Mouse (Mus musculus) lung, embryonic 16.5 days (tissue): ENCODE results near the gene Cacnb2. TPM values are rescaled to one million over a fixed set of nuclear protein-coding genes. Genes with fewer than 3 reads are reported as not detected.

ENCODE experiments used
- ATAC-seq: fragments of 200-750 bp; cut with Nextera tagmentation; 2 replicates; pipeline ENCODE4 v1.8.0; 2017; ENCODE audit warnings: low read depth, mild to moderate bottlenecking, moderate library complexity
- H3K27ac ChIP-seq: fragments of 300-500 bp; sonication (generic); 2 replicates; pipeline ENCODE4 v1.5.1; 2014; ENCODE audit warnings: mild to moderate bottlenecking, control low read depth, low read length
- H3K27me3 ChIP-seq: fragments of 300-500 bp; sonication (generic); 2 replicates; pipeline ENCODE4 v1.6.1; 2014; ENCODE audit warnings: low read depth, low read length, mixed read lengths; ENCODE audit not compliant: control insufficient read depth, insufficient read depth
- H3K36me3 ChIP-seq: fragments of 300-500 bp; sonication (generic); 2 replicates; pipeline ENCODE4 v1.6.1; 2014; ENCODE audit warnings: low read length; ENCODE audit not compliant: control insufficient read depth, insufficient read depth
- H3K4me1 ChIP-seq: fragments of 300-500 bp; sonication (generic); replicated peaks from 2 replicates; pipeline ENCODE4 v1.6.1; 2014; ENCODE audit warnings: low read length, mixed read lengths; ENCODE audit not compliant: control insufficient read depth, insufficient read depth
- H3K4me2 ChIP-seq: fragments of 300-500 bp; sonication (generic); 2 replicates; pipeline ENCODE4 v1.6.1; 2014; ENCODE audit warnings: low read depth, low read length, control low read depth
- H3K4me3 ChIP-seq: fragments of 300-500 bp; sonication (generic); 2 replicates; pipeline ENCODE4 v1.5.1; 2014; ENCODE audit warnings: mild to moderate bottlenecking, low read length, control low read depth
- H3K9ac ChIP-seq: fragments of 300-500 bp; sonication (generic); 2 replicates; pipeline ENCODE4 v1.6.1; 2014; ENCODE audit warnings: low read length, control low read depth
- H3K9me3 ChIP-seq: fragments of 300-500 bp; sonication (generic); 2 replicates; pipeline ENCODE4 v1.6.1; 2016; ENCODE audit warnings: low read length; ENCODE audit not compliant: control insufficient read depth
- WGBS: fragments of 180-500 bp; shearing (Covaris S2); extraction: QIAGEN DNeasy Blood & Tissue Kit; methylation state at CpG from one replicate; pipeline ENCODE4 v1.1.7; 2014; 5-methylcytosine and 5-hydroxymethylcytosine counted together
- polyA plus RNA-seq: library from polyadenylated mRNA; unstranded; fragments of >200 nt; fragmentation: Nextera tagmentation; extraction: Ambion mirVana; gene quantifications from 2 replicates; pipeline ENCODE4 v1.2.1, GENCODE M21; 2015

The Cacnb2 gene
- polyA plus RNA-seq: 8.0 and 9.2 TPM in 2 replicates

GRCm38 (mm10) chr2:14602788-14603187, at the start of gene Cacnb2:
Cacnb2 (plus strand) TSS chr2:14603088.
- WGBS: 25% methylated on average over 3 of the region's 3 CpGs
- ATAC-seq: no peak
- peak within 1 kb of the TSS; percentile 93 for H3K27ac ChIP-seq

DNA sequence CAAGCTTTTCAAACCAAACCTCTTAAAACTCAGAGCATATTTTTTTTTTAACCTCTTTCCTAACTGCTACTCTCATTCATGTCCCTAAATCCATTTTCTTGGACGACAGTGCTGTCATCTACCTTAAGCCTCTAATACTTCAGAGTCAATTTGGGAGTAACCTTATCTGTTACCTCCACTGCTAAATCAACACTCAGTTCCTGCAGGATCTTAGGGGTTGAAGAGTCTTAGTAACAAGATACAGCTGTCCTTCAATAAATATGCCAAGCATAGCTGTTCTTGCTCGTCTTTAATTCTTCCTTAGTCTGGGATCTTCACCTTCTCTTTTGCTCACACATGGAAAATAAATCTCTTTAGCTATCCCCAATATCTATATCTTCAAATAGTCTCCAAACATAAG, 34.9 kb upstream of the Cacnb2 start:
- WGBS: 15% methylated on average over 2 of the region's 2 CpGs
- H3K4me2 ChIP-seq: no peak overlapping the region
- H3K4me1 ChIP-seq: no peaks in the 10 kb centered on the region
- no peak overlapping the region for H3K27ac ChIP-seq
- H3K9me3 ChIP-seq: no peaks in the 10 kb centered on the region
- no peak overlapping the region for H3K9ac ChIP-seq
- no peaks in the 10 kb centered on the region for H3K27me3 ChIP-seq
- no peak for ATAC-seq
- no peaks in the 10 kb centered on the region for H3K36me3 ChIP-seq
- H3K4me3 ChIP-seq: no peak overlapping the region

More at GRCm38 (mm10) chr2:14602788-14603187, at the start of gene Cacnb2:
- peak within 1 kb of the TSS; percentile 87 for H3K4me2 ChIP-seq
- H3K36me3 ChIP-seq: no peaks in the 10 kb centered on the region
- H3K4me1 ChIP-seq: no peaks in the 10 kb centered on the region; the same call in none of the 2 replicates
- peak within 1 kb of the TSS; percentile 88 for H3K9ac ChIP-seq
- H3K9me3 ChIP-seq: no peaks in the 10 kb centered on the region
- H3K4me3 ChIP-seq: peak within 1 kb of the TSS; percentile 80
- no peaks in the 10 kb centered on the region for H3K27me3 ChIP-seq

GRCm38 (mm10) chr2:14571300-14571699, 31.6 kb upstream of the Cacnb2 start:
- Histone ChIP-seq H3K4me3 (no peak overlapping the region), H3K9me3 (no peaks in the 10 kb centered on the region), H3K4me1 (no peaks in the 10 kb centered on the region), H3K36me3 (no peaks in the 10 kb centered on the region), H3K9ac (no peak overlapping the region), H3K27me3 (no peaks in the 10 kb centered on the region), H3K27ac (no peak overlapping the region), H3K4me2 (no peak overlapping the region)
- ATAC-seq: no peak

GRCm38 (mm10) chr2:14589541-14589940, 13.3 kb upstream of the Cacnb2 start:
- Histone ChIP-seq H3K9ac (no peak overlapping the region), H3K9me3 (no peaks in the 10 kb centered on the region), H3K4me1 (no peaks in the 10 kb centered on the region), H3K36me3 (no peaks in the 10 kb centered on the region), H3K27me3 (no peaks in the 10 kb centered on the region), H3K4me3 (no peak overlapping the region), H3K4me2 (no peak overlapping the region), H3K27ac (no peak overlapping the region)
- no peak for ATAC-seq
- WGBS: 57% methylated on average over 4 of the region's 4 CpGs

DNA sequence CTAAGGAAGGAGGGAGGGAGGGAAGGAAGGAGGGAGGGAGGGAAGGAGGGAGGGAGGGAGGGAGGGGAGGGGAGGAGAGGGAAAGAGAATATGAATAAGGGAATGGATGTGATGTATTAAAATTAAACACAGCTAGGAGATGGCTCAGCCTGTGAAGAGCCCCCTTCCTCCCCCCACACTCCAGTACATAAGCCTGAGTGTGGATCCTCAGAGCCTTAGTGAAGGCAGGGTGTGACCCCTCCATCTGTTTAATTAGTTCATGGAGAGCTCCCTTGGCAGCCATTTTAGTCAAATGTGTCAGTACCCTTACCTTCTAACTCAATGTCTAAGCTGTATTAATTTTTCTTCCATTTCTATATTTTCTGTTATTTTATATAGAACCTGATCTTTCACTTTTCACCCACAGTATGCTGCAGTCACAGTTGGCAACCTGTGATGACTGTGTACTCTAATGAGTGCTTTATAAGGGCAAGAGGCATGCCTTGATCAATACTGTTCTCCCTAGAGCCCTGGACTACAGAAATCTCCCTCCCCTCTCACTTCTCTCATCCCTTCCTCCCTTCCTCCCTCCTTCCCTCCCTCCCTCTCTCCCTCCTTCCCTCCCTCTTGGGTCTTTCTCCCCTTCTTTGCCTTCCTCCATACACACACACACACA, 4.9 kb upstream of the Cacnb2 start:
- Histone ChIP-seq H3K4me3 (no peak overlapping the region), H3K4me1 (no peaks in the 10 kb centered on the region; the same call in 1 of the 2 replicates), H3K4me2 (no peak overlapping the region), H3K27ac (no peak overlapping the region), H3K36me3 (no peaks in the 10 kb centered on the region), H3K9ac (no peak overlapping the region), H3K27me3 (no peaks in the 10 kb centered on the region), H3K9me3 (no peaks in the 10 kb centered on the region)
- no peak for ATAC-seq

GRCm38 (mm10) chr2:14603784-14604781, 1.2 kb downstream of the Cacnb2 start:
- Histone ChIP-seq H3K9ac (peak overlapping the region; percentile 88), H3K27me3 (no peaks in the 10 kb centered on the region), H3K27ac (peak overlapping the region; percentile 93), H3K4me3 (peak overlapping the region; percentile 80), H3K36me3 (no peaks in the 10 kb centered on the region), H3K9me3 (no peaks in the 10 kb centered on the region), H3K4me1 (peaks cover 2% of the 10 kb centered on the region), H3K4me2 (peak overlapping the region; percentile 87)
- peak; percentile 94 for ATAC-seq
- under 1% methylated on average over 83 of the region's 83 CpGs for WGBS

- peak overlapping the region; percentile 93 for H3K27ac ChIP-seq
- H3K4me2 ChIP-seq: peak overlapping the region; percentile 87
- peak overlapping the region; percentile 88 for H3K9ac ChIP-seq
- H3K36me3 ChIP-seq: no peaks in the 10 kb centered on the region
- H3K4me3 ChIP-seq: peak overlapping the region; percentile 80
- H3K27me3 ChIP-seq: no peaks in the 10 kb centered on the region
- H3K9me3 ChIP-seq: no peaks in the 10 kb centered on the region
- 0% methylated on average over 22 of the region's 22 CpGs for WGBS
- peak; percentile 49 for ATAC-seq
- H3K4me1 ChIP-seq: peaks cover 2% of the 10 kb centered on the region
These were observed 1.9 kb downstream of the Cacnb2 start for GRCm38 (mm10) chr2:14604791-14605190.

DNA sequence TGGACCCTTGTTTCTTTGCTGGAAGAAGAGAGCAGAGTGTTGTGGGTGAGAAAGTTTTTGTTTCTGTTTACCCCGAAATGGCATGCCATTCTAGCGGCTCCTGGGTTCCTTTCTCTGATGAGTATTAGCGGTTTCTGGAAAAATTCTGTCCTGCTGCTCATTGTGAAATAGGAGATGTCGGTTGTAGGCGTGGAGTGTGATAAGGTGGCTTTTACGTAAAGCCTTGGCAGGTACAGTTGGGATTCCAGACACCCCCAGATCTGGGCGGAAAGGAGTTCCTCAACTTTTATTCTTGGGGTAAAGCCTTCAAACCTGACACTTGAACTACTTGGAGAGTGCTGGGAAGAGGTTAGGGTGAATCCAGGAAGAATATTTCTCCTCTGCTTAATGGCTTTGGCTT, 2.3 kb downstream of the Cacnb2 start:
- Histone ChIP-seq H3K9me3 (no peaks in the 10 kb centered on the region), H3K4me3 (peak overlapping the region; percentile 80), H3K36me3 (no peaks in the 10 kb centered on the region), H3K9ac (peak overlapping the region; percentile 88), H3K27me3 (no peaks in the 10 kb centered on the region), H3K4me2 (peak overlapping the region; percentile 87), H3K4me1 (peaks cover 2% of the 10 kb centered on the region), H3K27ac (peak overlapping the region; percentile 93)
- no peak for ATAC-seq
- WGBS: 5% methylated on average over 7 of the region's 7 CpGs

GRCm38 (mm10) chr2:14608606-14609005, 5.7 kb downstream of the Cacnb2 start:
- H3K4me3 ChIP-seq: no peak overlapping the region
- H3K36me3 ChIP-seq: no peaks in the 10 kb centered on the region
- no peak for ATAC-seq
- no peak overlapping the region for H3K9ac ChIP-seq
- H3K27me3 ChIP-seq: no peaks in the 10 kb centered on the region
- no peaks in the 10 kb centered on the region for H3K9me3 ChIP-seq
- H3K4me1 ChIP-seq: peaks cover 2% of the 10 kb centered on the region; the same call in 1 of the 2 replicates
- H3K27ac ChIP-seq: no peak overlapping the region
- 55% methylated on average over 4 of the region's 4 CpGs for WGBS
- H3K4me2 ChIP-seq: no peak overlapping the region
